Mouse (Mus musculus) MEL (cell line): ENCODE results near the gene Tspan9. TPM values are rescaled to one million over a fixed set of nuclear protein-coding genes. Genes with fewer than 3 reads are reported as not detected.
A peak's percentile ranks its signal among the peaks of the same experiment; 100 is the strongest.

Experiments
- DNase-seq: peaks from one replicate; pipeline ENCODE4 v3.0.0; 2011; ENCODE audit warnings: low read depth, low spot score
- H3K27ac ChIP-seq: 2 replicates; pipeline ENCODE4 v1.5.1; 2012; ENCODE audit warnings: low read depth, mild to moderate bottlenecking, control low read depth, low read length, moderate library complexity; ENCODE audit not compliant: control insufficient read depth
- H3K27me3 ChIP-seq, 2 experiments: fragments of 150-350 bp in 1 of 2; sonication (generic) in 1 of 2; 2 replicates each; pipeline ENCODE4 v1.6.1; 2012; ENCODE audit warnings: low read length in 2 of 2, mild to moderate bottlenecking in 2 of 2, improper control_type of control experiment in 1 of 2, moderate library complexity in 1 of 2; ENCODE audit not compliant: insufficient read depth in 2 of 2, control insufficient read depth in 1 of 2
- H3K36me3 ChIP-seq, 2 experiments: 2 replicates each; pipeline ENCODE4 v1.6.1; 2012 to 2014; ENCODE audit warnings: low read length in 2 of 2, improper control_type of control experiment in 1 of 2, inconsistent platforms in 1 of 2, mild to moderate bottlenecking in 1 of 2; ENCODE audit not compliant: insufficient read depth in 2 of 2, control insufficient read depth in 1 of 2
- H3K4me1 ChIP-seq, 2 experiments: fragments of 150-350 bp in 1 of 2; sonication (generic) in 1 of 2; 2 replicates each; pipeline ENCODE4 v1.6.1; 2012; ENCODE audit warnings: low read length in 2 of 2, improper control_type of control experiment in 1 of 2, mild to moderate bottlenecking in 1 of 2; ENCODE audit not compliant: insufficient read depth in 2 of 2, control insufficient read depth in 1 of 2
- H3K4me3 ChIP-seq, 2 experiments: fragments of 150-350 bp in 1 of 2; sonication (generic) in 1 of 2; 2 replicates each; pipeline ENCODE4 v1.5.1; 2012; ENCODE audit warnings: low read depth in 2 of 2, low read length in 2 of 2, mild to moderate bottlenecking in 2 of 2, moderate library complexity in 2 of 2, control low read depth in 1 of 2, improper control_type of control experiment in 1 of 2; ENCODE audit not compliant: control insufficient read depth in 1 of 2, insufficient read depth in 1 of 2
- H3K79me2 ChIP-seq: 2 replicates; pipeline ENCODE4 v1.6.1; 2012; ENCODE audit warnings: mild to moderate bottlenecking, low read length, moderate library complexity; ENCODE audit not compliant: control insufficient read depth, poor library complexity, insufficient read depth
- H3K9ac ChIP-seq: 2 replicates; pipeline ENCODE4 v1.6.1; 2012; ENCODE audit warnings: low read depth, mild to moderate bottlenecking, control low read depth, low read length, moderate library complexity; ENCODE audit not compliant: control insufficient read depth, poor library complexity, severe bottlenecking
- H3K9me3 ChIP-seq: fragments of 150-350 bp; sonication (generic); replicated peaks from 2 replicates; pipeline ENCODE4 v1.6.1; 2012; ENCODE audit warnings: mild to moderate bottlenecking, low read length, improper control_type of control experiment, moderate library complexity; ENCODE audit not compliant: insufficient read depth
- CTCF ChIP-seq, 3 experiments: IDR thresholded peaks in 2 of 3; conservative IDR thresholded peaks in 1 of 3; 2 replicates each; pipeline ENCODE4 v1.5.1; 2011 to 2012; ENCODE audit warnings: low read length in 3 of 3, low read depth in 2 of 3, mild to moderate bottlenecking in 2 of 3, improper control_type of control experiment in 1 of 3, inconsistent platforms in 1 of 3, mixed read lengths in 1 of 3, moderate library complexity in 1 of 3; ENCODE audit not compliant: control insufficient read depth in 1 of 3, insufficient read depth in 1 of 3, poor library complexity in 1 of 3, severe bottlenecking in 1 of 3
- GABPA ChIP-seq: IDR thresholded peaks from 2 replicates; pipeline ENCODE4 v1.6.1; 2012; ENCODE audit warnings: low read depth, mild to moderate bottlenecking, inconsistent platforms, low read length, improper control_type of control experiment, moderate library complexity
- HCFC1 ChIP-seq: IDR thresholded peaks from 2 replicates; pipeline ENCODE4 v1.6.1; 2012; ENCODE audit warnings: low read depth, mild to moderate bottlenecking, inconsistent platforms, low read length, improper control_type of control experiment, moderate library complexity
- KAT2A ChIP-seq: conservative IDR thresholded peaks from 2 replicates; pipeline ENCODE4 v1.6.1; 2012; ENCODE audit warnings: low read depth, low read length, improper control_type of control experiment, inconsistent platforms
- MAFK ChIP-seq: IDR thresholded peaks from 2 replicates; pipeline ENCODE4 v1.6.1; 2011; ENCODE audit warnings: low read depth, mild to moderate bottlenecking, low read length, improper control_type of control experiment, borderline replicate concordance
- MYB ChIP-seq: IDR thresholded peaks from 2 replicates; pipeline ENCODE4 v1.6.1; 2011; ENCODE audit warnings: mild to moderate bottlenecking, low read depth, low read length, improper control_type of control experiment
- POLR2A ChIP-seq, 2 experiments: IDR thresholded peaks; 2 replicates each; pipeline ENCODE4 v1.6.1; 2011 to 2012; ENCODE audit warnings: low read length in 2 of 2, mild to moderate bottlenecking in 2 of 2, control low read depth in 1 of 2, improper control_type of control experiment in 1 of 2, low read depth in 1 of 2, moderate library complexity in 1 of 2; ENCODE audit not compliant: control insufficient read depth in 1 of 2, insufficient read depth in 1 of 2, poor library complexity in 1 of 2
- RAD21 ChIP-seq: IDR thresholded peaks from 2 replicates; pipeline ENCODE4 v1.6.1; 2011; ENCODE audit warnings: mild to moderate bottlenecking, low read depth, low read length, improper control_type of control experiment
- SIN3A ChIP-seq: IDR thresholded peaks from 2 replicates; pipeline ENCODE4 v1.6.1; 2012; ENCODE audit warnings: low read length, improper control_type of control experiment, inconsistent platforms
- SMC3 ChIP-seq: IDR thresholded peaks from 2 replicates; pipeline ENCODE4 v1.6.1; 2011; ENCODE audit warnings: low read depth, low read length, improper control_type of control experiment
- TAL1 ChIP-seq: IDR thresholded peaks from 2 replicates; pipeline ENCODE4 v1.6.1; 2012; ENCODE audit warnings: mild to moderate bottlenecking, inconsistent platforms, low read length, moderate library complexity, mixed read lengths
- ZC3H11A ChIP-seq: IDR thresholded peaks from 2 replicates; pipeline ENCODE4 v1.6.1; 2012; ENCODE audit warnings: low read depth, mild to moderate bottlenecking, inconsistent platforms, low read length, improper control_type of control experiment
- polyA plus RNA-seq, 2 experiments: library from polyadenylated mRNA; stranded (reverse) in 1 of 2; unstranded in 1 of 2; fragments of >175 nt in 1 of 2; fragments of >200 nt in 1 of 2; gene quantifications; 2 replicates each; pipeline versions ENCODE4 v1.2.1 to v1.2.4; 2012; ENCODE audit warnings: low replicate concordance in 2 of 2, low read depth in 1 of 2; ENCODE audit not compliant: insufficient read length in 2 of 2, insufficient read depth in 1 of 2, missing spikeins in 1 of 2
- total RNA-seq: library from RNA; depleted of rRNA; stranded (reverse); fragments of 300-350 nt; gene quantifications from 2 replicates; pipeline ENCODE4 v1.2.3, GENCODE M21; 2012

Tspan9 gene
- total and polyA plus RNA-seq, 3 experiments = 0.08 to 3.4 TPM; not detected in 1

- H3K79me2 ChIP-seq = no peaks in the 10 kb centered on the region
- H3K36me3 ChIP-seq = no peaks in the 10 kb centered on the region
- H3K9ac ChIP-seq = no peak overlapping the region
- no peaks in the 10 kb centered on the region for H3K4me1 ChIP-seq
- H3K4me3 ChIP-seq = no peak overlapping the region
- no peaks in the 10 kb centered on the region for H3K9me3 ChIP-seq
- no peaks in the 10 kb centered on the region for H3K27me3 ChIP-seq
- no peak overlapping the region for H3K27ac ChIP-seq
- TF ChIP-seq HCFC1 (no peak), CTCF (IDR thresholded peaks at IDR 0.05 in 2 of 3, conservative IDR thresholded peaks at IDR 0.05 in 1 of 3; ENCODE audit: control insufficient read depth in 1 of 3, insufficient read depth in 1 of 3, low read depth in 2 of 3, low read length in 3 of 3, poor library complexity in 1 of 3, severe bottlenecking in 1 of 3) (no peak), KAT2A (no peak), POLR2A (IDR thresholded peaks at IDR 0.05; ENCODE audit: control insufficient read depth in 1 of 2, insufficient read depth in 1 of 2, low read depth in 1 of 2, low read length in 2 of 2, poor library complexity in 1 of 2) (no peak), MAFK (no peak), SMC3 (no peak), TAL1 (no peak)
- TF ChIP-seq, all 39 proteins: peak for 0
- no peak for DNase-seq
Measured at GRCm38 (mm10) chr6:128103874-128104273, 39.5 kb downstream of the Tspan9 start.

DNA sequence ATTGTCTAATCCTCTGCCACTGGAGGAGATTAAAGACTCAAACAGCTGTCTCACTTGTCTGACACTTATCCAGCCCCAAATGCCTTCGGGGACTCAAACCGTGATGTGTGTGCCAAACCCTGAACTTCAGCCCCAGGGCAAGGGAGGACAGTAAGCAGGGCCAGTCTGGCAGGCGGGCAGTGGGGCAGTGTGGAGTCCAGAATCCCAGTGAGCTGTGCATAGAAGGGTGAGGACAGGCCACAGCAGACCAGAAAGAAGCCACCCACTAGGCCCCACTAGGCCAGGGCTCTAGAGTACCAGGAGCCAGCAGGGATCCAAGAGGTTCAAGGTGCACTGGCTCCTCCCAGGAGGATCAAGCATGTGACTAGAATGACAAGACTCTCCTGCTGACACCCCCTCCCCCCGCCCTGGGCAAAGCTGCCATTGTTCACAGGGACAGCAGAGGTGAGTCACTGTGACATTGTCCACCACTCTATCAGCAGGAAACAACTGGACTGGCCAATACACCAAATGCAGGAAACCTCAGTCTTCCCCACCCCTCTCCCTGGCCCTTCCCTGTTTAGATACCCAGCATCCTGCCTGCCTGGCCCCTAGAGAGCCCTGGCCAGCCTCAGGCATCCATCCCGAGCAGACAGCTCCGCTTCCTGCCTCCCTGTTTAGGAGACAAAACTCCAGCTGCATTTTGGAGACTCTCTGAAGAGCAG is 40.9 kb downstream of the Tspan9 start:
- H3K9ac ChIP-seq = no peak overlapping the region
- no peak overlapping the region for H3K4me3 ChIP-seq
- no peaks in the 10 kb centered on the region for H3K4me1 ChIP-seq
- H3K27ac ChIP-seq = no peak overlapping the region
- H3K36me3 ChIP-seq = no peaks in the 10 kb centered on the region
- no peaks in the 10 kb centered on the region for H3K79me2 ChIP-seq
- DNase-seq = no peak
- no peaks in the 10 kb centered on the region for H3K27me3 ChIP-seq
- no peak for TF ChIP-seq GABPA
- TF ChIP-seq SIN3A = no peak
- TF ChIP-seq MAFK = no peak
- no peak for TF ChIP-seq ZC3H11A
- TF ChIP-seq, all 39 proteins: peak for 0
- no peaks in the 10 kb centered on the region for H3K9me3 ChIP-seq

- no peaks in the 10 kb centered on the region for H3K4me1 ChIP-seq
- peak; percentile 12 for DNase-seq
- no peaks in the 10 kb centered on the region for H3K27me3 ChIP-seq
- H3K9ac ChIP-seq = no peak overlapping the region
- H3K27ac ChIP-seq = no peak overlapping the region
- H3K36me3 ChIP-seq = no peaks in the 10 kb centered on the region
- TF ChIP-seq MYB (no peak), RAD21 (no peak; the same call in 1 of the 2 replicates), CTCF (IDR thresholded peaks at IDR 0.05 in 2 of 3, conservative IDR thresholded peaks at IDR 0.05 in 1 of 3; ENCODE audit: control insufficient read depth in 1 of 3, insufficient read depth in 1 of 3, low read depth in 2 of 3, low read length in 3 of 3, poor library complexity in 1 of 3, severe bottlenecking in 1 of 3) (peak; percentile 6 to 51 (median 19); a peak in 3 of 6 replicates)
- H3K79me2 ChIP-seq = no peaks in the 10 kb centered on the region
- H3K9me3 ChIP-seq = no peaks in the 10 kb centered on the region
- no peak overlapping the region for H3K4me3 ChIP-seq
Measured at GRCm38 (mm10) chr6:128099871-128100270, 43.5 kb downstream of the Tspan9 start.
